Mouse (Mus musculus): ENCODE results near the gene Dcst2.

The Dcst2 gene

GRCm38 (mm10) chr3:89332013-89332412 lies 29.8 kb upstream of the Dcst2 start:
- DNase-seq (ENCODE audit: low spot score): no peak

- DNase-seq (ENCODE audit: low spot score): no peak
Observed at GRCm38 (mm10) chr3:89332476-89332875, 29.3 kb upstream of the Dcst2 start.

- DNase-seq (ENCODE audit: low spot score): no peak
Observed at GRCm38 (mm10) chr3:89333053-89333452, 28.7 kb upstream of the Dcst2 start.

GRCm38 (mm10) chr3:89336529-89336928 lies 25.2 kb upstream of the Dcst2 start:
- DNase-seq (ENCODE audit: low spot score): no peak

GRCm38 (mm10) chr3:89337062-89337720 lies 24.6 kb upstream of the Dcst2 start:
- no peak for DNase-seq (ENCODE audit: low spot score)

GRCm38 (mm10) chr3:89337721-89338578 lies 23.8 kb upstream of the Dcst2 start, which contains the start of gene Efna4:
Gene Efna4 (minus strand): TSS chr3:89338028.
- DNase-seq (ENCODE audit: low spot score): peak; percentile 45

- peak; percentile 44 for DNase-seq (ENCODE audit: low spot score)
Observed at GRCm38 (mm10) chr3:89339416-89339815, 22.4 kb upstream of the Dcst2 start.

- peak; percentile 70 for DNase-seq (ENCODE audit: low spot score)
Observed at GRCm38 (mm10) chr3:89340465-89340864, 21.3 kb upstream of the Dcst2 start.

- no peak for DNase-seq (ENCODE audit: low spot score)
Observed at GRCm38 (mm10) chr3:89341794-89342193, 20.0 kb upstream of the Dcst2 start.

- DNase-seq (ENCODE audit: low spot score): no peak
Observed at GRCm38 (mm10) chr3:89343279-89343678, 18.5 kb upstream of the Dcst2 start.

- DNase-seq (ENCODE audit: low spot score): no peak
Observed at GRCm38 (mm10) chr3:89346815-89347540, 14.8 kb upstream of the Dcst2 start.

GRCm38 (mm10) chr3:89347916-89348315 lies 13.9 kb upstream of the Dcst2 start:
- no peak for DNase-seq (ENCODE audit: low spot score)

GRCm38 (mm10) chr3:89348911-89349868 lies 12.6 kb upstream of the Dcst2 start:
- DNase-seq (ENCODE audit: low spot score): no peak

- DNase-seq (ENCODE audit: low spot score): peak; percentile 85
Observed at GRCm38 (mm10) chr3:89349869-89350501, 11.8 kb upstream of the Dcst2 start, which contains the start of gene Adam15. Gene Adam15 (minus strand): TSS chr3:89349996.

- no peak for DNase-seq (ENCODE audit: low spot score)
Observed at GRCm38 (mm10) chr3:89351271-89351670, 10.5 kb upstream of the Dcst2 start.

GRCm38 (mm10) chr3:89354816-89355511 lies 6.8 kb upstream of the Dcst2 start:
- peak; percentile 82 for DNase-seq (ENCODE audit: low spot score)

- no peak for DNase-seq (ENCODE audit: low spot score)
Observed at GRCm38 (mm10) chr3:89355512-89355902, 6.3 kb upstream of the Dcst2 start.

- DNase-seq (ENCODE audit: low spot score): no peak
Observed at GRCm38 (mm10) chr3:89356029-89356428, 5.7 kb upstream of the Dcst2 start.

- no peak for DNase-seq (ENCODE audit: low spot score)
Observed at GRCm38 (mm10) chr3:89359630-89360029, 2.1 kb upstream of the Dcst2 start.

GRCm38 (mm10) chr3:89360237-89360636 lies 1.5 kb upstream of the Dcst2 start:
- no peak for DNase-seq (ENCODE audit: low spot score)

Data from T-cell, adult 2 months (primary cell).